Mouse (Mus musculus): ENCODE measurements around the gene Tbc1d1.

GRCm38 (mm10) chr5:64235250-64235649 lies 79.1 kb downstream of the Tbc1d1 start:
- no peak for TF ChIP-seq CTCF (IDR thresholded peaks at IDR 0.05; ENCODE audit: low read depth)
- no peak for TF ChIP-seq EP300 (optimal IDR thresholded peaks at IDR 0.05)
